ENCODE assay signal across 8 mouse cellular contexts in the genomic region with DNA sequence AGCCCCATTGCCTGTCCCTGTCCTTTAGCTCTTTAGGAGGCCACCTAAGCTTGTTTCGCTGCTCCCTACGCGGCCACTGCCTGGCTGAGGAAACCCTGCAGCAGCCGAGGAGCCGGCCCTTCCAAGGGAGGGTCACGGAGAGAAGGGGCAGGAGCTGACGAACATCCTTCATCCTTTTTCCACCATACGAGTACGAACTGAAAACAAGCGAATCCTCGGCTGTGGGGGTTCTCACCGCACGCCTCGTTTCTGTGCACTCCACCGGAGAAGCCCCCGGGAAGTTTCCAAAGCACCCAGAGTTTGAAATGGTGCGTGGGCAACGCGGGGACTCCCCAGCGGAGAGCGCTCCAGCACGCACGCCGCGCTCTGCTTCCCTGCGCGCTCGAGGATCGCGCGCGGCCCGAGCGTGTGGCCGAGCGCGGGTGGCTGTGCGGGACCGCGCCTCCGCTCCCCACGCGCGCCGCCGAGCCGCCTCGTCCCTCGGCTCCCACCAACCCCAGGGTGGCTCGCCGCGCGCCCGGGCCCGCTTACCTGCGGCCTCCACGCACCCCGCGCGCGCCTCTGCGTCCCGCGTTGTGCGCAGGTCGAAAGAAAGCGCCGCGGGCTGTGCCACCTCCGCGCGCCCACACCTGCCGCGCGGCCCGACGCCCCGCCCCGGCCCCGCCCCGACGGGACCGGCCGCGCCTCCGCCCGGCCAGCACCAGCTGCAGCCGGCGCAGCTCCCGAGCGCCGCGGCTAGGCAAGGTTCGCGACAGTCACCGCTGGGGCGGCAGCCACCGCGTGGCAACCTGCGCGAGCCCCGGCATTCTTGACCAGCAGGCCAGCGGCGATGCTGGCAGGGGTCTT. TPM values are rescaled to one million over a fixed set of nuclear protein-coding genes. Genes with fewer than 3 reads are reported as not detected.
DNase-seq lines count a peak whose midpoint lies in the region; ATAC-seq and TF ChIP-seq lines count a peak whose summit lies in the region.

No protein-coding gene starts in this region.

- H3K9me3 ChIP-seq in heart, embryonic 13.5 days = no peaks in the 10 kb centered on the region
- no peaks in the 10 kb centered on the region for H3K9me3 ChIP-seq in kidney, postnatal 0 days (replicated peaks; ENCODE audit: low read length)
- H3K9me3 ChIP-seq in liver, embryonic 11.5 days (ENCODE audit: control insufficient read depth, low read length) = no peaks in the 10 kb centered on the region

- peak overlapping the region; percentile 83 for H3K9ac ChIP-seq in heart, embryonic 13.5 days
- H3K9ac ChIP-seq in kidney, postnatal 0 days (ENCODE audit: low read depth, low read length) = peak overlapping the region; percentile 51
- H3K9ac ChIP-seq in liver, embryonic 11.5 days (ENCODE audit: low read depth, low read length) = peak overlapping the region; percentile 70

- TF ChIP-seq POLR2A in testis, adult 2 months (IDR thresholded peaks at IDR 0.05; ENCODE audit: control insufficient read depth, low read depth, low read length) = no peak; the same call in 1 of the 2 replicates

- no peaks in the 10 kb centered on the region for H3K36me3 ChIP-seq in heart, embryonic 13.5 days
- H3K36me3 ChIP-seq in kidney, postnatal 0 days (ENCODE audit: insufficient read depth, low read length) = no peaks in the 10 kb centered on the region
- H3K36me3 ChIP-seq in liver, embryonic 11.5 days (ENCODE audit: control insufficient read depth, insufficient read depth, low read length) = no peaks in the 10 kb centered on the region
- H3K36me3 ChIP-seq in testis, adult 2 months (ENCODE audit: control insufficient read depth, insufficient read depth, low read length) = no peaks in the 10 kb centered on the region

- H3K27me3 ChIP-seq in heart, embryonic 13.5 days (replicated peaks) = peaks cover 46% of the 10 kb centered on the region
- H3K27me3 ChIP-seq in kidney, postnatal 0 days (ENCODE audit: insufficient read depth, low read length) = peaks cover 32% of the 10 kb centered on the region
- H3K27me3 ChIP-seq in liver, embryonic 11.5 days (replicated peaks; ENCODE audit: control insufficient read depth, insufficient read depth, low read length) = peaks cover 8% of the 10 kb centered on the region
- no peaks in the 10 kb centered on the region for H3K27me3 ChIP-seq in testis, adult 2 months (ENCODE audit: control insufficient read depth, insufficient read depth, low read length)

- H3K4me2 ChIP-seq in heart, embryonic 13.5 days = peak overlapping the region; percentile 92
- peak overlapping the region; percentile 84 for H3K4me2 ChIP-seq in kidney, postnatal 0 days (ENCODE audit: low read length)
- H3K4me2 ChIP-seq in liver, embryonic 11.5 days = peak overlapping the region; percentile 90

- peak; percentile 95 for DNase-seq in 3134 (ENCODE audit: extremely low read depth, insufficient read length, low spot score)
- DNase-seq in adrenal gland, adult 2 months = peak; percentile 83
- DNase-seq in embryo, embryonic 10.5 days (ENCODE audit: low spot score) = peak; percentile 71
- DNase-seq in kidney, postnatal 0 days (ENCODE audit: low spot score) = peak; percentile 33
- peak; percentile 74 for DNase-seq in liver, embryonic 11.5 days (ENCODE audit: low spot score)
- peak; percentile 47 for DNase-seq in naive thymus-derived CD4-positive, alpha-beta T cell, adult 2 months (ENCODE audit: low read depth)

- peak; percentile 82; the same call in 1 of the 2 replicates for ATAC-seq in heart, embryonic 13.5 days (ENCODE audit: extremely low read depth, insufficient number of reproducible peaks, low FRiP score, low TSS enrichment)
- ATAC-seq in kidney, postnatal 0 days (replicated peaks; ENCODE audit: low FRiP score, low read depth) = peak; percentile 95
- ATAC-seq in liver, embryonic 11.5 days (replicated peaks; ENCODE audit: low FRiP score) = peak; percentile 97

- H3K27ac ChIP-seq in heart, embryonic 13.5 days (replicated peaks) = 0 out of 2 replicates have a peak overlapping the region, but pooled peaks have one; percentile 24
- no peak overlapping the region; the same call in 1 of the 2 replicates for H3K27ac ChIP-seq in kidney, postnatal 0 days
- peak overlapping the region; percentile 38; the same call in 1 of the 2 replicates for H3K27ac ChIP-seq in liver, embryonic 11.5 days (ENCODE audit: low read depth, low read length)
- no peak overlapping the region for H3K27ac ChIP-seq in testis, adult 2 months (ENCODE audit: control insufficient read depth, insufficient read depth, low read depth, low read length)

- H3K4me3 ChIP-seq in heart, embryonic 13.5 days = peak overlapping the region; percentile 80
- H3K4me3 ChIP-seq in kidney, postnatal 0 days (replicated peaks; ENCODE audit: low read depth, low read length) = peak overlapping the region; percentile 55
- peak overlapping the region; percentile 83 for H3K4me3 ChIP-seq in liver, embryonic 11.5 days (ENCODE audit: low read depth, low read length)
- H3K4me3 ChIP-seq in testis, adult 2 months (ENCODE audit: control insufficient read depth, low read depth, low read length) = peak overlapping the region; percentile 85

- peaks cover 7% of the 10 kb centered on the region; the same call in 1 of the 2 replicates for H3K4me1 ChIP-seq in heart, embryonic 13.5 days
- no peaks in the 10 kb centered on the region for H3K4me1 ChIP-seq in kidney, postnatal 0 days (replicated peaks; ENCODE audit: insufficient read depth, low read length)
- H3K4me1 ChIP-seq in liver, embryonic 11.5 days (replicated peaks; ENCODE audit: control insufficient read depth, insufficient read depth, low read length) = no peaks in the 10 kb centered on the region
- peaks cover 6% of the 10 kb centered on the region for H3K4me1 ChIP-seq in testis, adult 2 months (ENCODE audit: control insufficient read depth, insufficient read depth, low read length)

- WGBS in heart, embryonic 13.5 days = under 1% methylated on average over 87 of the region's 104 CpGs
- under 1% methylated on average over 104 of the region's 104 CpGs for WGBS in kidney, postnatal 0 days
- WGBS in liver, embryonic 11.5 days = under 1% methylated on average over 93 of the region's 104 CpGs

- TF ChIP-seq CTCF in kidney, postnatal 0 days (IDR thresholded peaks at IDR 0.05; ENCODE audit: low read depth) = no peak
- no peak for TF ChIP-seq CTCF in testis, adult 2 months (IDR thresholded peaks at IDR 0.05; ENCODE audit: control insufficient read depth, insufficient read depth, insufficient replicate concordance, low read depth, low read length)

RNA-seq across cellular contexts. Expression of gene Ifne, which starts 58.1 kb away (rescaled TPM):
- not detected for total RNA-seq in adrenal gland, adult 2 months (2021)
- polyA plus RNA-seq in adrenal gland, adult 2 months (2012; rRNA removed) = not detected in 2 replicates
- polyA plus RNA-seq in heart, embryonic 13.5 days (2015; fragmentation: Nextera tagmentation; extraction: Ambion mirVana) = not detected in 2 replicates
- not detected in 2 replicates for polyA plus RNA-seq in kidney, postnatal 0 days (2015; fragmentation: Nextera tagmentation; extraction: Ambion mirVana)
- not detected in 2 replicates for polyA plus RNA-seq in liver, embryonic 11.5 days (2014; fragmentation: Nextera tagmentation; extraction: Ambion mirVana)
- polyA plus RNA-seq in testis, adult 2 months (2012; rRNA removed) = not detected in 2 replicates

Comparison
In these comparisons a context has a peak if more than half of its experiments do, and no peak if none do; other contexts are left out.
1. DNase-seq: peak in every context shown above with its lines; median percentile 95 in 3134; 83 in adrenal gland, adult 2 months; 74 in liver, embryonic 11.5 days; 71 in embryo, embryonic 10.5 days; 47 in naive thymus-derived CD4-positive, alpha-beta T cell, adult 2 months; 33 in kidney, postnatal 0 days.
2. H3K27ac ChIP-seq: peak in heart, embryonic 13.5 days (single experiment) and liver, embryonic 11.5 days (single experiment); none in kidney, postnatal 0 days (single experiment) and testis, adult 2 months (single experiment).
3. Peak in every context shown above with its lines, with median percentiles within 50 percentile points of each other: ATAC-seq, H3K4me2 ChIP-seq, H3K4me3 ChIP-seq and H3K9ac ChIP-seq.